Comparison of ENCODE assay signal across 8 mouse cellular contexts in genomic region chr10:26695212-26695933, GRCm38 (mm10). TPM values are rescaled to one million over a fixed set of nuclear protein-coding genes. Genes with fewer than 3 reads are reported as not detected.
DNase-seq lines count a peak whose midpoint lies in the region; ATAC-seq and TF ChIP-seq lines count a peak whose summit lies in the region.

No protein-coding gene starts in this region.

- DNase-seq in lung, embryonic 14.5 days: peak; percentile 56
- no peak for DNase-seq in lung, postnatal 36 days
- DNase-seq in embryonic facial prominence, embryonic 10.5 days (ENCODE audit: low spot score): peak; percentile 66
- DNase-seq in left cerebral cortex, postnatal 4 days: peak; percentile 62
- peak; percentile 22 for DNase-seq in naive thymus-derived CD4-positive, alpha-beta T cell, adult 2 months (ENCODE audit: low read depth)
- DNase-seq in thymus, postnatal 36 days: peak; percentile 24 to 35
- DNase-seq in urinary bladder, postnatal 10 days (ENCODE audit: low spot score): no peak

- peak; percentile 49; the same call in 1 of the 2 replicates for ATAC-seq in lung, embryonic 14.5 days (ENCODE audit: insufficient read depth)
- ATAC-seq in hindbrain, embryonic 12.5 days (ENCODE audit: low FRiP score): peak; percentile 97

- H3K9ac ChIP-seq in lung, embryonic 14.5 days: peak overlapping the region; percentile 29
- H3K9ac ChIP-seq in hindbrain, embryonic 12.5 days: peak overlapping the region; percentile 60

- intact Hi-C loops in left cerebral cortex, postnatal 4 days (cut with DNase I): loop anchor here (10.0 kb wide), 1 partner anchor 321 kb away; the partner anchor contains the start of gene L3mbtl3

- H3K36me3 ChIP-seq in lung, embryonic 14.5 days (ENCODE audit: insufficient read depth): no peaks in the 10 kb centered on the region
- H3K36me3 ChIP-seq in embryonic facial prominence, embryonic 10.5 days (replicated peaks): no peaks in the 10 kb centered on the region
- H3K36me3 ChIP-seq in hindbrain, embryonic 12.5 days: no peaks in the 10 kb centered on the region

- 3% methylated on average over 25 of the region's 25 CpGs for WGBS in lung, embryonic 14.5 days
- WGBS in embryonic facial prominence, embryonic 10.5 days: 3% methylated on average over 25 of the region's 25 CpGs
- 3% methylated on average over 25 of the region's 25 CpGs for WGBS in hindbrain, embryonic 12.5 days

- TF ChIP-seq CTCF in lung, embryonic 14.5 days (IDR thresholded peaks at IDR 0.05; ENCODE audit: low read depth): no peak

- no peak overlapping the region for H3K27ac ChIP-seq in lung, embryonic 14.5 days (ENCODE audit: low read depth)
- peak overlapping the region; percentile 70 for H3K27ac ChIP-seq in embryonic facial prominence, embryonic 10.5 days (replicated peaks)
- H3K27ac ChIP-seq in hindbrain, embryonic 12.5 days: peak overlapping the region; percentile 60; the same call in 1 of the 2 replicates

- H3K9me3 ChIP-seq in lung, embryonic 14.5 days (ENCODE audit: low read depth, low read length): no peaks in the 10 kb centered on the region
- no peaks in the 10 kb centered on the region for H3K9me3 ChIP-seq in embryonic facial prominence, embryonic 10.5 days
- H3K9me3 ChIP-seq in hindbrain, embryonic 12.5 days (replicated peaks): no peaks in the 10 kb centered on the region

- peak overlapping the region; percentile 32 for H3K4me3 ChIP-seq in lung, embryonic 14.5 days (ENCODE audit: low read depth, low read length)
- H3K4me3 ChIP-seq in embryonic facial prominence, embryonic 10.5 days: peak overlapping the region; percentile 59
- peak overlapping the region; percentile 43 for H3K4me3 ChIP-seq in hindbrain, embryonic 12.5 days

- peak overlapping the region; percentile 68 for H3K4me2 ChIP-seq in lung, embryonic 14.5 days
- peak overlapping the region; percentile 77 for H3K4me2 ChIP-seq in hindbrain, embryonic 12.5 days (replicated peaks)

- no peaks in the 10 kb centered on the region for H3K4me1 ChIP-seq in lung, embryonic 14.5 days (ENCODE audit: insufficient read depth)
- H3K4me1 ChIP-seq in embryonic facial prominence, embryonic 10.5 days: peaks cover 6% of the 10 kb centered on the region
- H3K4me1 ChIP-seq in hindbrain, embryonic 12.5 days: no peaks in the 10 kb centered on the region

- no peaks in the 10 kb centered on the region for H3K27me3 ChIP-seq in lung, embryonic 14.5 days (ENCODE audit: insufficient read depth, low read length)
- peaks cover 23% of the 10 kb centered on the region for H3K27me3 ChIP-seq in embryonic facial prominence, embryonic 10.5 days (replicated peaks; ENCODE audit: low read depth, poor library complexity, severe bottlenecking)
- H3K27me3 ChIP-seq in hindbrain, embryonic 12.5 days: peaks cover 5% of the 10 kb centered on the region; the same call in 1 of the 2 replicates

RNA-seq across cellular contexts. Expression of gene Arhgap18, which starts 57.8 kb away (rescaled TPM):
- 49.6 and 56.8 TPM in 2 replicates for polyA plus RNA-seq in lung, embryonic 14.5 days (2014; fragmentation: Nextera tagmentation; extraction: Ambion mirVana)
- 8.7 and 11.1 TPM in 2 replicates for polyA plus RNA-seq in embryonic facial prominence, embryonic 10.5 days (2016; fragmentation: Nextera tagmentation; extraction: Ambion mirVana)
- 15.2 and 17.3 TPM in 2 replicates for polyA plus RNA-seq in hindbrain, embryonic 12.5 days (2016; fragmentation: Nextera tagmentation; extraction: Ambion mirVana)
- total RNA-seq in left cerebral cortex, postnatal 4 days (2021): 10 to 100 TPM; 14.6 to 15.3 TPM

Comparison
In these comparisons a context has a peak if more than half of its experiments do, and no peak if none do; other contexts are left out.
1. DNase-seq: peak in lung, embryonic 14.5 days (single experiment), embryonic facial prominence, embryonic 10.5 days (single experiment), left cerebral cortex, postnatal 4 days (single experiment), naive thymus-derived CD4-positive, alpha-beta T cell, adult 2 months (single experiment) and thymus, postnatal 36 days (2 of 2); none in lung, postnatal 36 days (single experiment) and urinary bladder, postnatal 10 days (single experiment).
2. Peak in every context shown above with its lines, with median percentiles within 50 percentile points of each other: H3K4me3 ChIP-seq.